Mouse (Mus musculus) midbrain, embryonic 11.5 days (tissue): ENCODE data around the gene Sema6b. TPM values are rescaled to one million over a fixed set of nuclear protein-coding genes. Genes with fewer than 3 reads are reported as not detected.

Experiments
- ATAC-seq: fragments of 200-750 bp; cut with Nextera tagmentation; 2 replicates; pipeline ENCODE4 v1.8.0; 2017; ENCODE audit warnings: moderate TSS enrichment, moderate library complexity; ENCODE audit not compliant: low FRiP score
- DNase-seq: peaks from one replicate; pipeline ENCODE4 v3.0.0; 2015; ENCODE audit warnings: low spot score; ENCODE audit errors: missing footprints
- H3K27ac ChIP-seq: fragments of 300-500 bp; sonication (generic); 2 replicates; pipeline ENCODE4 v1.5.1; 2014; ENCODE audit warnings: low read depth, low read length
- H3K27me3 ChIP-seq: fragments of 300-500 bp; sonication (generic); 2 replicates; pipeline ENCODE4 v1.6.1; 2014; ENCODE audit warnings: mild to moderate bottlenecking, low read length, moderate library complexity, mixed read lengths; ENCODE audit not compliant: control insufficient read depth, insufficient read depth
- H3K36me3 ChIP-seq: fragments of 300-500 bp; sonication (generic); 2 replicates; pipeline ENCODE4 v1.6.1; 2014; ENCODE audit warnings: mild to moderate bottlenecking, low read length, moderate library complexity, mixed read lengths; ENCODE audit not compliant: control insufficient read depth, insufficient read depth
- H3K4me1 ChIP-seq: fragments of 300-500 bp; sonication (generic); 2 replicates; pipeline ENCODE4 v1.6.1; 2014; ENCODE audit warnings: low read length; ENCODE audit not compliant: control insufficient read depth, insufficient read depth
- H3K4me2 ChIP-seq: fragments of 300-500 bp; sonication (generic); 2 replicates; pipeline ENCODE4 v1.6.1; 2014; ENCODE audit warnings: mild to moderate bottlenecking, moderate library complexity
- H3K4me3 ChIP-seq: fragments of 300-500 bp; sonication (generic); 2 replicates; pipeline ENCODE4 v1.5.1; 2014; ENCODE audit warnings: low read depth, low read length
- H3K9ac ChIP-seq: fragments of 300-500 bp; sonication (generic); 2 replicates; pipeline ENCODE4 v1.6.1; 2014; ENCODE audit warnings: low read length
- H3K9me3 ChIP-seq: fragments of 300-500 bp; sonication (generic); 2 replicates; pipeline ENCODE4 v1.6.1; 2016; ENCODE audit warnings: low read length; ENCODE audit not compliant: control insufficient read depth
- WGBS: fragments of 180-500 bp; shearing (Covaris S2); extraction: QIAGEN DNeasy Blood & Tissue Kit; methylation state at CpG from one replicate; pipeline ENCODE4 v1.1.7; 2014; 5-methylcytosine and 5-hydroxymethylcytosine counted together
- polyA plus RNA-seq: library from polyadenylated mRNA; unstranded; fragments of >200 nt; fragmentation: Nextera tagmentation; extraction: Ambion mirVana; gene quantifications from 2 replicates; pipeline ENCODE4 v1.2.1, GENCODE M21; 2014

The Sema6b gene
- polyA plus RNA-seq, 1 experiment from 2014 or later = 1.9 TPM

GRCm38 (mm10) chr17:56170636-56171035, 30.5 kb upstream of the Sema6b start:
- Histone ChIP-seq H3K4me2 (no peak overlapping the region), H3K4me3 (no peak overlapping the region), H3K27me3 (no peaks in the 10 kb centered on the region), H3K4me1 (peaks cover 12% of the 10 kb centered on the region), H3K36me3 (no peaks in the 10 kb centered on the region), H3K27ac (peak overlapping the region; percentile 59; the same call in 1 of the 2 replicates), H3K9ac (peak overlapping the region; percentile 17), H3K9me3 (no peaks in the 10 kb centered on the region)
- DNase-seq (no peak), ATAC-seq (peak; percentile 60)
- 33% methylated on average over 10 of the region's 10 CpGs for WGBS

GRCm38 (mm10) chr17:56169830-56170229, 29.7 kb upstream of the Sema6b start:
- WGBS = 79% methylated on average over 6 of the region's 6 CpGs
- no peaks in the 10 kb centered on the region for H3K27me3 ChIP-seq
- no peak overlapping the region for H3K4me3 ChIP-seq
- peak overlapping the region; percentile 59; the same call in 1 of the 2 replicates for H3K27ac ChIP-seq
- DNase-seq (no peak), ATAC-seq (no peak)
- H3K9ac ChIP-seq = no peak overlapping the region
- H3K4me2 ChIP-seq = no peak overlapping the region
- H3K4me1 ChIP-seq = peaks cover 12% of the 10 kb centered on the region
- no peaks in the 10 kb centered on the region for H3K9me3 ChIP-seq
- no peaks in the 10 kb centered on the region for H3K36me3 ChIP-seq

- DNase-seq (peak; percentile 35), ATAC-seq (no peak)
- Histone ChIP-seq H3K9ac (no peak overlapping the region), H3K4me3 (no peak overlapping the region), H3K36me3 (no peaks in the 10 kb centered on the region), H3K27ac (no peak overlapping the region), H3K4me2 (no peak overlapping the region), H3K27me3 (peaks cover 6% of the 10 kb centered on the region; the same call in 1 of the 2 replicates), H3K4me1 (peaks cover 19% of the 10 kb centered on the region), H3K9me3 (no peaks in the 10 kb centered on the region)
- WGBS = 60% methylated on average over 11 of the region's 11 CpGs
These were observed 25.5 kb upstream of the Sema6b start for GRCm38 (mm10) chr17:56165671-56166070.

GRCm38 (mm10) chr17:56164510-56164909, 24.4 kb upstream of the Sema6b start:
- DNase-seq (no peak), ATAC-seq (no peak)
- Histone ChIP-seq H3K27ac (no peak overlapping the region), H3K9me3 (no peaks in the 10 kb centered on the region), H3K36me3 (no peaks in the 10 kb centered on the region), H3K4me2 (no peak overlapping the region), H3K4me1 (peaks cover 11% of the 10 kb centered on the region), H3K27me3 (peaks cover 6% of the 10 kb centered on the region; the same call in 1 of the 2 replicates), H3K4me3 (no peak overlapping the region), H3K9ac (no peak overlapping the region)
- 85% methylated on average over 3 of the region's 3 CpGs for WGBS

- H3K9ac ChIP-seq = no peak overlapping the region
- no peak overlapping the region for H3K4me3 ChIP-seq
- no peak overlapping the region for H3K4me2 ChIP-seq
- no peak overlapping the region for H3K27ac ChIP-seq
- H3K36me3 ChIP-seq = no peaks in the 10 kb centered on the region
- H3K9me3 ChIP-seq = no peaks in the 10 kb centered on the region
- 84% methylated on average over 6 of the region's 6 CpGs for WGBS
- no peak for DNase-seq
- ATAC-seq = no peak
- peaks cover 11% of the 10 kb centered on the region for H3K4me1 ChIP-seq
- peaks cover 6% of the 10 kb centered on the region; the same call in 1 of the 2 replicates for H3K27me3 ChIP-seq
These were observed 23.5 kb upstream of the Sema6b start for GRCm38 (mm10) chr17:56163523-56164102.

- Histone ChIP-seq H3K4me1 (peaks cover 11% of the 10 kb centered on the region), H3K27me3 (peaks cover 8% of the 10 kb centered on the region; the same call in 1 of the 2 replicates), H3K36me3 (no peaks in the 10 kb centered on the region), H3K4me3 (peak within 1 kb of the TSS; percentile 36), H3K9ac (peak within 1 kb of the TSS; percentile 55), H3K4me2 (peak within 1 kb of the TSS; percentile 65), H3K9me3 (no peaks in the 10 kb centered on the region), H3K27ac (no peak within 1 kb of the TSS)
- WGBS = 1% methylated on average over 30 of the region's 30 CpGs
- DNase-seq (peak; percentile 99), ATAC-seq (peak; percentile 98)
These were observed 22.2 kb upstream of the Sema6b start, which contains the start of gene Tnfaip8l1 for GRCm38 (mm10) chr17:56162231-56162774. Tnfaip8l1 (plus strand) TSS chr17:56162477.

GRCm38 (mm10) chr17:56159729-56160128, 19.6 kb upstream of the Sema6b start:
- no peaks in the 10 kb centered on the region for H3K36me3 ChIP-seq
- peaks cover 11% of the 10 kb centered on the region; the same call in 1 of the 2 replicates for H3K27me3 ChIP-seq
- no peak overlapping the region for H3K9ac ChIP-seq
- DNase-seq = peak; percentile 98
- H3K4me1 ChIP-seq = peaks cover 11% of the 10 kb centered on the region
- no peak overlapping the region for H3K4me3 ChIP-seq
- 3% methylated on average over 9 of the region's 9 CpGs for WGBS
- no peaks in the 10 kb centered on the region for H3K9me3 ChIP-seq
- ATAC-seq = peak; percentile 30; the same call in 1 of the 2 replicates
- H3K27ac ChIP-seq = no peak overlapping the region
- no peak overlapping the region for H3K4me2 ChIP-seq

GRCm38 (mm10) chr17:56153643-56154042, 13.5 kb upstream of the Sema6b start:
- DNase-seq (peak; percentile 87), ATAC-seq (peak; percentile 79)
- Histone ChIP-seq H3K4me2 (no peak overlapping the region), H3K27ac (no peak overlapping the region), H3K4me3 (no peak overlapping the region), H3K27me3 (peaks cover 15% of the 10 kb centered on the region), H3K9me3 (no peaks in the 10 kb centered on the region), H3K4me1 (peaks cover 4% of the 10 kb centered on the region), H3K9ac (no peak overlapping the region), H3K36me3 (no peaks in the 10 kb centered on the region)
- 61% methylated on average over 9 of the region's 9 CpGs for WGBS

GRCm38 (mm10) chr17:56149897-56150296, 9.8 kb upstream of the Sema6b start:
- Histone ChIP-seq H3K27ac (no peak overlapping the region), H3K9me3 (no peaks in the 10 kb centered on the region), H3K4me2 (no peak overlapping the region), H3K4me1 (peaks cover 7% of the 10 kb centered on the region), H3K9ac (no peak overlapping the region), H3K4me3 (no peak overlapping the region), H3K36me3 (no peaks in the 10 kb centered on the region), H3K27me3 (peaks cover 20% of the 10 kb centered on the region)
- ATAC-seq = no peak
- DNase-seq = no peak
- 43% methylated on average over 2 of the region's 2 CpGs for WGBS
